Mouse (Mus musculus): ENCODE results near the gene Ccdc157. TPM values are rescaled to one million over a fixed set of nuclear protein-coding genes. Genes with fewer than 3 reads are reported as not detected.
"Not testable (repeated sequence)": the region's sequence is repeated elsewhere in the genome, so short reads cannot be mapped to it uniquely, and the experiment has no call there.

Gene Ccdc157
- polyA plus RNA-seq, 1 experiment from 2014 or later = 4.5 TPM

- under 1% methylated on average over 71 of the region's 71 CpGs for WGBS
- H3K9me3 ChIP-seq (replicated peaks; ENCODE audit: control insufficient read depth, low read length) = no peaks in the 10 kb centered on the region
- H3K4me3 ChIP-seq (ENCODE audit: low read length) = peak within 1 kb of the TSS; percentile 94
- peak; percentile 99 for ATAC-seq (replicated peaks; ENCODE audit: extremely low read depth, insufficient read depth, low FRiP score)
- H3K27ac ChIP-seq (ENCODE audit: low read length) = peak within 1 kb of the TSS; percentile 72
- peak within 1 kb of the TSS; percentile 95 for H3K4me2 ChIP-seq (ENCODE audit: low read depth, low read length)
- H3K4me1 ChIP-seq (ENCODE audit: control insufficient read depth, insufficient read depth, low read length) = peaks cover 14% of the 10 kb centered on the region
- peaks cover 2% of the 10 kb centered on the region; the same call in 1 of the 2 replicates for H3K36me3 ChIP-seq (ENCODE audit: control insufficient read depth, insufficient read depth)
- H3K27me3 ChIP-seq (ENCODE audit: control insufficient read depth, insufficient read depth, low read length) = no peaks in the 10 kb centered on the region
- H3K9ac ChIP-seq (ENCODE audit: low read length) = peak within 1 kb of the TSS; percentile 98
Observed at GRCm38 (mm10) chr11:4186486-4187317, 26.6 kb upstream of the Ccdc157 start, which contains the start of gene Tbc1d10a. Tbc1d10a (plus strand) TSS chr11:4186789.

- WGBS = 90% methylated on average over 6 of the region's 6 CpGs
- H3K36me3 ChIP-seq (ENCODE audit: control insufficient read depth, insufficient read depth) = peaks cover 15% of the 10 kb centered on the region
Observed at GRCm38 (mm10) chr11:4185480-4185879, 25.4 kb upstream of the Ccdc157 start.

GRCm38 (mm10) chr11:4184251-4184952 lies 24.3 kb upstream of the Ccdc157 start:
- no peak overlapping the region for H3K4me3 ChIP-seq (ENCODE audit: low read length)
- 54% methylated on average over 4 of the region's 4 CpGs for WGBS
- ATAC-seq (replicated peaks; ENCODE audit: extremely low read depth, insufficient read depth, low FRiP score) = no peak
- peaks cover 25% of the 10 kb centered on the region for H3K36me3 ChIP-seq (ENCODE audit: control insufficient read depth, insufficient read depth)
- peaks cover 13% of the 10 kb centered on the region for H3K4me1 ChIP-seq (ENCODE audit: control insufficient read depth, insufficient read depth, low read length)
- H3K9me3 ChIP-seq (replicated peaks; ENCODE audit: control insufficient read depth, low read length) = no peaks in the 10 kb centered on the region
- no peaks in the 10 kb centered on the region for H3K27me3 ChIP-seq (ENCODE audit: control insufficient read depth, insufficient read depth, low read length)
- H3K4me2 ChIP-seq (ENCODE audit: low read depth, low read length) = no peak overlapping the region
- no peak overlapping the region for H3K9ac ChIP-seq (ENCODE audit: low read length)
- H3K27ac ChIP-seq (ENCODE audit: low read length) = no peak overlapping the region

More at GRCm38 (mm10) chr11:4185480-4185879, 25.4 kb upstream of the Ccdc157 start:
- not testable (repeated sequence) for H3K4me3 ChIP-seq (ENCODE audit: low read length); ATAC-seq (replicated peaks; ENCODE audit: extremely low read depth, insufficient read depth, low FRiP score); H3K4me2 ChIP-seq (ENCODE audit: low read depth, low read length); H3K27ac ChIP-seq (ENCODE audit: low read length); H3K27me3 ChIP-seq (ENCODE audit: control insufficient read depth, insufficient read depth, low read length); H3K9ac ChIP-seq (ENCODE audit: low read length); H3K9me3 ChIP-seq (replicated peaks; ENCODE audit: control insufficient read depth, low read length)
- H3K4me1 ChIP-seq (ENCODE audit: control insufficient read depth, insufficient read depth, low read length) = peaks cover 18% of the 10 kb centered on the region

- Histone ChIP-seq H3K4me1 (ENCODE audit: control insufficient read depth, insufficient read depth, low read length) (peaks cover 13% of the 10 kb centered on the region), H3K36me3 (ENCODE audit: control insufficient read depth, insufficient read depth) (peaks cover 34% of the 10 kb centered on the region), H3K4me2 (ENCODE audit: low read depth, low read length) (no peak overlapping the region), H3K27ac (ENCODE audit: low read length) (no peak overlapping the region), H3K4me3 (ENCODE audit: low read length) (no peak overlapping the region), H3K9ac (ENCODE audit: low read length) (no peak overlapping the region), H3K27me3 (ENCODE audit: control insufficient read depth, insufficient read depth, low read length) (no peaks in the 10 kb centered on the region), H3K9me3 (replicated peaks; ENCODE audit: control insufficient read depth, low read length) (no peaks in the 10 kb centered on the region)
- no peak for ATAC-seq (replicated peaks; ENCODE audit: extremely low read depth, insufficient read depth, low FRiP score)
Observed at GRCm38 (mm10) chr11:4183511-4183910, 23.4 kb upstream of the Ccdc157 start.

- Histone ChIP-seq H3K27me3 (ENCODE audit: control insufficient read depth, insufficient read depth, low read length) (no peaks in the 10 kb centered on the region), H3K27ac (ENCODE audit: low read length) (no peak overlapping the region), H3K4me2 (ENCODE audit: low read depth, low read length) (no peak overlapping the region), H3K4me1 (ENCODE audit: control insufficient read depth, insufficient read depth, low read length) (peaks cover 12% of the 10 kb centered on the region; the same call in 1 of the 2 replicates), H3K9me3 (replicated peaks; ENCODE audit: control insufficient read depth, low read length) (no peaks in the 10 kb centered on the region), H3K4me3 (ENCODE audit: low read length) (no peak overlapping the region), H3K9ac (ENCODE audit: low read length) (no peak overlapping the region), H3K36me3 (ENCODE audit: control insufficient read depth, insufficient read depth) (peaks cover 49% of the 10 kb centered on the region)
- WGBS = 19% methylated on average over 1 of the region's 1 CpGs
- ATAC-seq (replicated peaks; ENCODE audit: extremely low read depth, insufficient read depth, low FRiP score) = no peak
Observed at GRCm38 (mm10) chr11:4182061-4182460, 22.0 kb upstream of the Ccdc157 start.

- Histone ChIP-seq H3K9me3 (replicated peaks; ENCODE audit: control insufficient read depth, low read length) (no peaks in the 10 kb centered on the region), H3K27ac (ENCODE audit: low read length) (peak overlapping the region; percentile 61), H3K4me1 (ENCODE audit: control insufficient read depth, insufficient read depth, low read length) (peaks cover 12% of the 10 kb centered on the region; the same call in 1 of the 2 replicates), H3K9ac (ENCODE audit: low read length) (no peak overlapping the region), H3K27me3 (ENCODE audit: control insufficient read depth, insufficient read depth, low read length) (no peaks in the 10 kb centered on the region), H3K4me2 (ENCODE audit: low read depth, low read length) (no peak overlapping the region), H3K36me3 (ENCODE audit: control insufficient read depth, insufficient read depth) (peaks cover 91% of the 10 kb centered on the region), H3K4me3 (ENCODE audit: low read length) (no peak overlapping the region)
- peak; percentile 83 for ATAC-seq (replicated peaks; ENCODE audit: extremely low read depth, insufficient read depth, low FRiP score)
- 35% methylated on average over 4 of the region's 4 CpGs for WGBS
Observed at GRCm38 (mm10) chr11:4177716-4178115, 17.6 kb upstream of the Ccdc157 start.

- no peak for ATAC-seq (replicated peaks; ENCODE audit: extremely low read depth, insufficient read depth, low FRiP score)
- H3K4me2 ChIP-seq (ENCODE audit: low read depth, low read length) = no peak overlapping the region
- 80% methylated on average over 5 of the region's 5 CpGs for WGBS
- peaks cover 8% of the 10 kb centered on the region; the same call in 1 of the 2 replicates for H3K4me1 ChIP-seq (ENCODE audit: control insufficient read depth, insufficient read depth, low read length)
- no peak overlapping the region for H3K27ac ChIP-seq (ENCODE audit: low read length)
- no peak overlapping the region for H3K9ac ChIP-seq (ENCODE audit: low read length)
- H3K36me3 ChIP-seq (ENCODE audit: control insufficient read depth, insufficient read depth) = peaks cover 93% of the 10 kb centered on the region
- H3K4me3 ChIP-seq (ENCODE audit: low read length) = no peak overlapping the region
- H3K9me3 ChIP-seq (replicated peaks; ENCODE audit: control insufficient read depth, low read length) = no peaks in the 10 kb centered on the region
- no peaks in the 10 kb centered on the region for H3K27me3 ChIP-seq (ENCODE audit: control insufficient read depth, insufficient read depth, low read length)
Observed at GRCm38 (mm10) chr11:4174586-4174985, 14.5 kb upstream of the Ccdc157 start.

- WGBS = 90% methylated on average over 7 of the region's 7 CpGs
- Histone ChIP-seq H3K4me2 (ENCODE audit: low read depth, low read length) (no peak overlapping the region), H3K4me1 (ENCODE audit: control insufficient read depth, insufficient read depth, low read length) (peaks cover 11% of the 10 kb centered on the region), H3K9me3 (replicated peaks; ENCODE audit: control insufficient read depth, low read length) (no peaks in the 10 kb centered on the region), H3K27me3 (ENCODE audit: control insufficient read depth, insufficient read depth, low read length) (no peaks in the 10 kb centered on the region), H3K4me3 (ENCODE audit: low read length) (no peak overlapping the region), H3K36me3 (ENCODE audit: control insufficient read depth, insufficient read depth) (peaks cover 73% of the 10 kb centered on the region), H3K27ac (ENCODE audit: low read length) (no peak overlapping the region), H3K9ac (ENCODE audit: low read length) (no peak overlapping the region)
- no peak for ATAC-seq (replicated peaks; ENCODE audit: extremely low read depth, insufficient read depth, low FRiP score)
Observed at GRCm38 (mm10) chr11:4166467-4167090, 6.5 kb upstream of the Ccdc157 start.

All from heart, embryonic 16.5 days (tissue).